9 mouse cellular contexts compared by ENCODE assay signal in the genomic region with DNA sequence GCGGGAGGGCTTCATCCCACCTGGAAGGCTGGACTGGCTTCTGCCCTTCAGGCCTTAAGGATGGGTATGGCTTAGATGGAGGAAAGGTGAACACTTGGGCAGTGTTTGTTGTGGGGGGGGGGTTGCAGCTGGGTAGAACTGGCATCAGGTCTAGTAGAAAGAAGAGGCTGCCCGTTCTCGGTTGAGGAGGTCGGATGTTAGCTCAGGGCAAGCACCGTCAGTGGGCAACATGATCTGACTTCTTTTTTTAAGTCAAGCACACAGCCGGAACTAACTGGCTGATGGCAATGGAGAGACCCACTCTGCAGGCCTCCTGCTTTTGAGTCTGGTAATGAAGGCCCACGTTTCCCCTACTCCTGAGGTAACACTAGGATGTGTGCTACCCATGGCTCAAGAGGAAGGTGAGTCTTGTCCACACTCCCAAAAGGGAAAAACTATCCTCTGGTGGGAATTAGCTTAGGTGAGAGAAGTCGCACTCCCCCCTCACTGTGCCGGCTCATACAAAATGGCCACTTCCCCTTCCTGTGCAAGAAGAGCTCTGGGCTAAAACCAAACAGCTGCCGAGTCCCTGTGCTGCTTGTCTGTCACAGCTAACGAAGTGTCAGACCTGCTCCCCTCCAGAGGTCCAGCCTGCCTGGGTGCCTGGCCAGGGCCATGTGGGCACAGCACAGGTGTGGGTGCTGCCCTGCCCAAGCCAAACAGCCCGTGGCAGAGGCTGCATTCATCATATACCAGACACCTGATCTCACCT.
DNase-seq lines count a peak whose midpoint lies in the region; ATAC-seq lines count a peak whose summit lies in the region.
"Had no signal": no experiment of that assay in that cellular context is flagged by ENCODE, and none has a peak within 500 bp of the region (broad histone marks: within the 10 kb centered on the region; RNA-seq: fewer than 3 reads in every experiment).

No protein-coding gene starts in this region.

- no peaks in the 10 kb centered on the region for H3K9me3 ChIP-seq in neural tube, embryonic 13.5 days
- no peaks in the 10 kb centered on the region for H3K9me3 ChIP-seq in neural tube, embryonic 15.5 days (replicated peaks)
- no peaks in the 10 kb centered on the region for H3K9me3 ChIP-seq in heart, embryonic 13.5 days
- H3K9me3 ChIP-seq in midbrain, embryonic 15.5 days = no peaks in the 10 kb centered on the region

- WGBS in neural tube, embryonic 13.5 days = 67% methylated on average over 12 of the region's 12 CpGs
- 79% methylated on average over 12 of the region's 12 CpGs for WGBS in neural tube, embryonic 15.5 days
- 52% methylated on average over 12 of the region's 12 CpGs for WGBS in heart, embryonic 13.5 days
- 71% methylated on average over 12 of the region's 12 CpGs for WGBS in midbrain, embryonic 15.5 days

- no peak overlapping the region for H3K9ac ChIP-seq in neural tube, embryonic 13.5 days
- H3K9ac ChIP-seq in neural tube, embryonic 15.5 days (replicated peaks) = no peak overlapping the region
- H3K9ac ChIP-seq in heart, embryonic 13.5 days = peak overlapping the region; percentile 65
- H3K9ac ChIP-seq in midbrain, embryonic 15.5 days = no peak overlapping the region
- H3K9ac ChIP-seq: liver, embryonic 14.5 days had no signal

- no peak overlapping the region for H3K4me3 ChIP-seq in neural tube, embryonic 13.5 days
- H3K4me3 ChIP-seq in neural tube, embryonic 15.5 days (replicated peaks) = no peak overlapping the region
- H3K4me3 ChIP-seq in heart, embryonic 13.5 days = 0 out of 2 replicates have a peak overlapping the region, but pooled peaks have one; percentile 7
- H3K4me3 ChIP-seq in midbrain, embryonic 15.5 days = no peak overlapping the region

- H3K27me3 ChIP-seq in neural tube, embryonic 13.5 days = no peaks in the 10 kb centered on the region
- no peaks in the 10 kb centered on the region for H3K27me3 ChIP-seq in neural tube, embryonic 15.5 days (replicated peaks)
- H3K27me3 ChIP-seq in heart, embryonic 13.5 days (replicated peaks) = no peaks in the 10 kb centered on the region
- no peaks in the 10 kb centered on the region for H3K27me3 ChIP-seq in midbrain, embryonic 15.5 days (replicated peaks)

- H3K36me3 ChIP-seq in neural tube, embryonic 13.5 days = peaks cover 8% of the 10 kb centered on the region
- H3K36me3 ChIP-seq in neural tube, embryonic 15.5 days = no peaks in the 10 kb centered on the region
- peaks cover 15% of the 10 kb centered on the region for H3K36me3 ChIP-seq in heart, embryonic 13.5 days
- no peaks in the 10 kb centered on the region for H3K36me3 ChIP-seq in midbrain, embryonic 15.5 days (replicated peaks)

- H3K27ac ChIP-seq in neural tube, embryonic 13.5 days (replicated peaks) = peak overlapping the region; percentile 49; the same call in 1 of the 2 replicates
- no peak overlapping the region; the same call in 1 of the 2 replicates for H3K27ac ChIP-seq in neural tube, embryonic 15.5 days (replicated peaks)
- H3K27ac ChIP-seq in heart, embryonic 13.5 days (replicated peaks) = peak overlapping the region; percentile 95
- peak overlapping the region; percentile 46; the same call in 1 of the 2 replicates for H3K27ac ChIP-seq in midbrain, embryonic 15.5 days
- H3K27ac ChIP-seq: liver, embryonic 14.5 days had no signal

- DNase-seq in heart, adult 18-20 months = peak; percentile 29 to 48
- no peak for DNase-seq in heart, adult 9 months (ENCODE audit: low spot score in 2 of 2)
- peak; percentile 48 to 50 for DNase-seq in thymus, postnatal 36 days

- peaks cover 98% of the 10 kb centered on the region for H3K4me1 ChIP-seq in neural tube, embryonic 13.5 days (replicated peaks)
- peaks cover 90% of the 10 kb centered on the region for H3K4me1 ChIP-seq in neural tube, embryonic 15.5 days
- peaks cover 99% of the 10 kb centered on the region for H3K4me1 ChIP-seq in heart, embryonic 13.5 days
- peaks cover 89% of the 10 kb centered on the region for H3K4me1 ChIP-seq in midbrain, embryonic 15.5 days

- H3K4me2 ChIP-seq in neural tube, embryonic 13.5 days = no peak overlapping the region
- H3K4me2 ChIP-seq in neural tube, embryonic 15.5 days = no peak overlapping the region
- H3K4me2 ChIP-seq in heart, embryonic 13.5 days = peak overlapping the region; percentile 49
- no peak overlapping the region for H3K4me2 ChIP-seq in midbrain, embryonic 15.5 days

- ATAC-seq in neural tube, embryonic 13.5 days (ENCODE audit: low read depth) = no peak
- ATAC-seq in neural tube, embryonic 15.5 days (ENCODE audit: low FRiP score) = no peak
- ATAC-seq in heart, embryonic 13.5 days (ENCODE audit: extremely low read depth, insufficient number of reproducible peaks, low FRiP score, low TSS enrichment) = no peak
- ATAC-seq in midbrain, embryonic 15.5 days (replicated peaks) = no peak
- ATAC-seq in monocyte, adult 5-6 weeks (replicated peaks; ENCODE audit: insufficient number of reproducible peaks, low FRiP score, low TSS enrichment, poor library complexity, severe bottlenecking) = no peak

Comparison
In these comparisons a context has a peak if more than half of its experiments do, and no peak if none do; other contexts are left out.
1. DNase-seq: peak in heart, adult 18-20 months (2 of 2) and thymus, postnatal 36 days (2 of 2); none in heart, adult 9 months (0 of 2).